Mouse (Mus musculus): Measurements from ENCODE around the gene Lrrc43.
"Not testable (repeated sequence)": the region's sequence is repeated elsewhere in the genome, so short reads cannot be mapped to it uniquely, and the experiment has no call there.

Gene Lrrc43

DNA sequence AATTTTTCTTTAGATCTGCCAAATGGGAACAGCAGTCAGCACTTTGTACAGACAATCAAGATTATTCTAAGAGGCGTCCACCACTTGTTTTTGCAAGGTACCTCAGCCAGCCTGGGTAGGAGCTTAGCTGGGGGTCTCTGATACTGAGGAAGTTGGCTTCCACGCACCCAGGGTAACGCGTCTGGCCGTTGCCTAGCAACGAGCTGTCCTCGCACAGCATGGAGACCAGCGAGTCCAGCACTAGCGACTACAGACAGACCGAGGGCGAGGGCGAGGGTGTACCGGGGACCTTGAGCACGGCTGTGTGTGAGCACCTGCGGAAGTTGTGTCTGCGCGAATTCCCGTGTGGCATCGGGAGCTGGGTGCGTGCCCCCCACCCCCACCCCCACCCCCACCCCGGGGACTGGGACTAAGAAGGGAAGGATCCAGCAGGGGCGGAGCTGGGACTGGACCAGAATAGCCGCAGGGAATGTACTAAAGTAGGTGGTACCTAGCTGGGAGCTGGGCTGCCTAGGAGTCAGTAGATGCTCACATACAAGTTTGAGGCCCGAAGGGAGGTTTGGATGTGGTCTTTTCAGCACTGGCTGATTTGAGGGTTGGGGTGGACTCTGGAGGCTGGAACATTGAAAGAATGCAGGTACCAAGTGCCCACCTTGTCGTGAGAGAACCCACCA is at the start of gene Lrrc43, which contains the start of gene Il31:
Gene Lrrc43 (plus strand): TSS at position 194 of the 674 bp plus-strand sequence.
Gene Il31 (minus strand): TSS at position 378 of the 674 bp plus-strand sequence.
- no peak for DNase-seq (ENCODE audit: low spot score in 2 of 2)

DNA sequence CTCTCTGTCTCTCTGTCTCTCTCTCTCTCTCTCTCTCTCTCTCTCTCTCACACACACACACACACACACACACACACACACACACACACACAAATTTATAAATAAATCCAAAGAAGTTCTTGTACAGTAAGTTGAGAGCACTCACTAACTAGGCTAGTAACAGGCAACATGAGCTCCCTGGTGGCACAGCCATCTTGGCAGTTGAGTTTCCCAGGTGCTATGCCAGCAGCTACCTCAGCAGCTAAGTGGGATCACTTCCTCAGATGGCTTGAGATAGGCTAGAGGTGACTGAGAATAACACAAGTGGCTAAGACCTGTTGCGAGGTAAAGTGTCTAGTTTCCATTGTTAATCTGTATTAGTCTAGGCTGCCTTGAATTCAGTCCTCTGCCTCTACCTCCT is 49.8 kb upstream of the Lrrc43 start:
- DNase-seq (ENCODE audit: low spot score in 2 of 2), result no peak

DNA sequence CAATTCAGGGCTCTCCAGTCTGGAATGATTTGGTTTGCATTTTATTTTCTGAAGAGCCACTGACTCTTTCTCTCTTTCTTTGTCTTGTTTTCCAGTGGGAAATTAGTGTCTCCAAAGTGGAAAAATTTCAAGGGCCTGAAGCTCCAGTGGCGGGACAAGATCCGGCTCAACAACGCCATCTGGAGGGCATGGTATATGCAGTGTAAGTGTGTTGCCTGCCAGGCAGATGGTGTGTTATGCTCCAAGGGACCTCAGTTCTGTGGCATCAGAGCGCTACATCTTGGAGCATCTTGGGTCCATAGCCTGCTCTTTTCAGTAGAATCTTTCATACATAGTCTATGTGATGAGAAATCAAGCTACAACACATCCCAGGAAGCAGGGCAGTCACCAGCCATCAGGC is 49.2 kb upstream of the Lrrc43 start:
- no peak for DNase-seq (ENCODE audit: low spot score in 2 of 2)

DNA sequence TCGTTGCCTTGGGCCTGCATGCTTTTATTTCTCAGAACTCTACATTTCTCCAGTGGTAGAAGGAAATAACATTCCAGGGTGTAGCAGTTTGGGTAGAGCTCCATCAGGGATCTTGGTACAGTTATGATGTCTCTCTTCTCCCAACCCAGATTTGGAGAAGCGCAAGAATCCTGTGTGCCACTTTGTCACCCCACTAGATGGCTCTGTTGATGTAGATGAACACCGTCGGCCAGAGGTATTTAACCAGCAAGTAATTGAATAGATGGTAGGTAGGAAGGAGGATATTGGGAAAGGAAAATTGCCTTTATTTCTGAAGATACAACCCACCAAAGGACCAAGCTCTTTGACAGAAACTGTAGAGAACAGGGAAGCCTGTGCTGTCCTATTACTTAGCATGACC is 48.4 kb upstream of the Lrrc43 start:
- no peak for DNase-seq (ENCODE audit: low spot score in 2 of 2)

DNA sequence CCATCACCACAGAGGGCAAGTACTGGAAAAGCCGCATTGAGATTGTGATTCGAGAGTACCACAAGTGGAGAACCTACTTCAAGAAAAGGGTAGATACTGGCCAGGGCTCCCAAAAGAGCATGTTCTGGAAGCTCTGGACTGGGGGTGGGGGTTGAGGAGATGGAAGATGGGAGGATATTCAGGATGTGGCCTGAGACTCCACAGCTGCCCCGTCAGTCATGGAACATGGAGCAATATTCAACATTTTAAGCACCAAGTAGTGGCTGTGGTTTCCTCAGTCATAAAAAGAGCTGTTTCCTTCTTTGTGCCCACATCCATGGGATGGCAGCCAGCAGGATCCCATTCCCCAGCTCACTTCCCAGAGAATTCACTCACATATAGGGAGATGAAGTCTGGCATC is 46.8 kb upstream of the Lrrc43 start:
- DNase-seq (ENCODE audit: low spot score in 2 of 2), result no peak

DNA sequence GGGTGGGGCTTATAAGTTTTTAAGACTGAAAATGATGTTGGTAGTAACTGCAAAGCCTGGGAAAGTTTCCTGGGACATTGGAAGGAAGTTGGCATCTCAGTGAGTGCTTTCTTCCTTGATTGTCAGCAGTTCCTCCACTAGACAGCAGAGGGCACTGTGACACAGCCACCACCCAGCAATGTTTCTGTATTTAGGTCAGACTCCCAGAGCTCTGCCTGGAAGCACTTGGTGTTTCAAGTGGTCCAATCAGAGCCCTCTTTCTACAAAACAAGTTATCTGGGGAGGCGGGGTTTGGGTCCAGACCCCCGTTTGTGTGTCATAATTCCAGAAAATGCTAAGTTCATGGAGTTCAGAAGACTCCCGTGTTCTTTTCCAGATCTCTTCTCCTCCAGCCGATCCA is 45.0 kb upstream of the Lrrc43 start:
- DNase-seq (ENCODE audit: low spot score in 2 of 2), result peak; percentile 26 to 52

DNA sequence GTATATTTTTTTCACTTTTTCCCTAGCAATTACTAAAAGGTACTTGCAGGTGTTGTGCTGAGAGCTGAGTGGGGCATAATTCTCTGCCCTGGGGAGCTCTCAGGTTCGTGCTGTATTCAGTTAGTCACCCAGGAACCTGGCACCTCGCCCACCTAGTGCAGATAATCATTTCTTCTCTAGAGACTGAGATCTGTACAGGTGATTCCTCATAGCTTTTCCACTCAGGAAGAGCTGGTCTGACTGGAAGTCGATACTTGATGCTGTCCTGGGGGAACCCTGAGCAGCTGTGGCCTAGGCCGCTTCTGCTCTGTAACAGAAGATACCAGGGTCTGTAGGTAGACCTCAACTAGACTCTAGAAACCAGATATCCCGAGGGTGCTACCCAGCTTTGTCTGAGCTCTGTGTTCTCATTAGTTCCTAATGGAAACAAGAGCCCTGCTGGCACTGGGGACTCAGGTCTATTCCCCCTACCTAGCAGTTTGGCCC is 44.2 kb upstream of the Lrrc43 start:
- DNase-seq (ENCODE audit: low spot score in 2 of 2), result no peak

DNA sequence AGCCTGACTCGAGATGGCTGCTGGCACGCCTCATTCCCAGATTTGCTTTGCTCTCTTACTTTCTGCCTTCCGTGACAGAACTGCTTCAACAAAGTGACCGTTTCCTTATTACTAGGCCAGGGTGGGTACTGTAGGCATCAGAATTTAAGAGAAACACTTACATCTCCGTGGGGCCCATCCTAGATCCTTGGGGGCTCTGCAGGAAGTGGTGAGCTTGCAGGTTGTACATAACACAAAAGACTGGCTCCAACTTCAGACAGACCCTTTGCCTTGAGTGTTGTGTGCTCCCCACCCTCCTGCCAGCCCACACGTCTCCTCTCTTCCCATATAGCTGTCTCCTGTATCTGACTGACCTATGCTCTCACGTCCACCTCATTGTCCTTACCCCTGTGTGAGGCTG is 37.2 kb upstream of the Lrrc43 start:
- DNase-seq (ENCODE audit: low spot score in 2 of 2), result no peak

DNA sequence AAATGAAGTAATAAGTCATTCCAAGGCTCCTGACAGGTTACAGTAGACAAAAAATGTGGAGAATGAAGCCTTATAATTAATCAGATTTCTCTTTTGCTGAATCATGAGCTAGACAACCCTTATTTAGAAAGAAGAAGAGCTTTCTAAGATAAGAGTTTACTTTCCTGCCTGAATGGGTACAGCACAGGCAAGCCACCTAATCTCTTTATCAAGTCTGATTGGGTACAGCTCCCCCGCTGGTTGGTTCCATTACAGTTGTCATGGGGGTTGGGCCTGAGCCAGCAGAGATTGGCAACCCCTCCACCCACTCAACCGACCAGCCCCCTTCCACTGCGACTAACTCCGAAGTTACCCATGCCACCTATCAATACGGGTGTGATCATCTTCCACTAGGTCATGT is 27.7 kb upstream of the Lrrc43 start:
- DNase-seq (ENCODE audit: low spot score in 2 of 2), result no peak

DNA sequence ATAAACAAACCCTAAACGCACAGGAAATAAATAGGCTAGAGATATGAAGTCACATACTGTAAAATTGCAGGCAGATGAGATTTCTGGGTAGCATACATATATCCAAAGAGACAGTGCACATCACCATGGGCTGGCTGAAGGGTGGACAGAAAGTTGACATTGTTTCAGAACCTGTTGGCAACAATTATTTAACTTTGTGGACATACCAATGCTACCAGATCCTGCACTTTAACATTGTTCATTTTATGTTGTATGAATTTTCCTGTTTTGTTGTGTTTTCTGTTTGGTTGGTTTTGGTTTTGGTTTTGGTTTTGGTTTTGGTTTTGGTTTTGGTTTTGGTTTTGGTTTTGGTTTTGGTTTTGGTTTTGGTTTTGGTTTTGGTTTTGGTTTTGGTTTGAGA is 24.5 kb upstream of the Lrrc43 start:
- DNase-seq (ENCODE audit: low spot score in 2 of 2), result no peak

DNA sequence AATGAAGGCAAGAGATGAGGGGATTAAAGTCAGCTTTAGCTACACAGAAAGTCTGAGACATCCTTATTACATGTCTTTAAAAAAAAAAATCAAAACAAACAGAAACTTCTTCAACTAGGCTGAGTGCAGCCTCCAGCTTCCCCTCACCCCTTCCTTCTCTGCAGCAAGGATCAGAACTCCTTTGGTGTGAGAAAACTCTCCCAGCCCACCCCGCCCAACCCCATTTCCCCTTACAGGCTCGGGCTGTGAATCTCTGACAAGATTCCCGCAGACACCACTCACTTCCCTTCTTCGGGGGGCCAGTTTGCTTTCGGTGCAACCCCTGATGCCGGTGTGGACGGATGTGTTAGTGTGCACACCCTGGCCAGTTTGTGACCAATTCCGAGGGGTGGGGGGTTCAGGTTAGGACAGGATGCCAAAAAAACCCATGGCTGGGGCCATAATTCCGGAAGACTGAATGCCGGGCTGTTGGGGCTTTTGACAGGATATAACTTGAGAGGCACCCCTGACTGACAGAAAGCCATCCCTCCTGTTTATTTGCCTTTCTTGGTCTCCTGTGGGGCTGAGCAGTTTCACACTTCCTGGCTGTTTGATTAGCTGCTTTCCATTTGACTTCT is 18.2 kb upstream of the Lrrc43 start:
- no peak for DNase-seq (ENCODE audit: low spot score in 2 of 2)

DNA sequence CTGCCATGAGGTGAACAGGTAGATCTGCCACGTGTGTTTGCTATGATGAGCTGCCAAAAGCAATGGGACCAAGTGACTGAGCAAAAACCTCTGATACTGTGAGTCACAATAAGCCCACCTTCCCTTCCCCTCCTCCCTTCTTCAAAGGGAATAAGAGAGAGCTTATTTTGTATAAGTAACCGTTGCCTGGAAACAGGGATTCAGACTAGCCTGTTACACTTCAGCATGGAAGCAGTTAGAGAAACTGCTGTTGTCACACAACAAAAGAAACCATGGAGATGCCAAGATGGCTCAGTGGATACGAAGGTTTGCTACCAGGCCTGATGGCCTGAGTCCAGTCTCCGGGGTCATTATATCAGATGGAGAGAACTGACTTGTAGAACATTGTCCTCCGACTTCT is 15.3 kb upstream of the Lrrc43 start:
- DNase-seq (ENCODE audit: low spot score in 2 of 2), result no peak

DNA sequence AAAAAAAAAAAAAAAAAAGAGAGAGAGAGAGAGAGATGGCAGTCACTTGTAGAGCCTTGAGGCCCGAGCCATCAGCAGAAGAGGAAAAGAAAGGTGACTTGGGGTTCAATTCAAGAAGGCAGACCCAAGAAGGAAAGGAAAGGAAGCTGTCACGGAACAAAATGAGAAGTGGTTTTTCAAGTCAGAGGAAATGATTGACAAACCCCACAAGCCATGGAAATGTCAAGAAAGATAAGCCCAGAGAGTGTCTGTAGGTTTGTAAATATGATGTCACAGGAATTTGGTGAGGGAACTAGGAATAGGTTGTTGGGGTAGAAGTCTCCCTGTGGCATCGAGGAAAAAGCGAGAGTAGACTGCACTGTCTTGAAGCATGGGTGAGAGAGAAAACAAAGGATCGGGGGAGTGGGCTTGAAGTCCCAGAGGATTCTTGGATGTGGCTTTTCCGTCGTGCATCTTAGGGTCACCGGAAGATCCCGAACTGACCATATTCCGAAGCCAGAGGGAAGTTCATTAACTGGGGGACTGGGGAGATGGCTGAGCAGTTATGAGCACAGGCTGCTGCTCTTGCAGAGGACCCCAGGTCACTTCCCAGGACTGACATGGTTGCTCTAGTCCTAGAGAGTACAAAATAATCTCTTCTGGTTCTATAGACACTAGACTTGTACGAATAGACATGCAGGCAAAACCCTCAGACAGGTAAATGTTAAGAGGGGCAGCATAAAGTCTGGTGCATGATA is 1.3 kb upstream of the Lrrc43 start:
- DNase-seq (ENCODE audit: low spot score in 2 of 2), result no peak

DNA sequence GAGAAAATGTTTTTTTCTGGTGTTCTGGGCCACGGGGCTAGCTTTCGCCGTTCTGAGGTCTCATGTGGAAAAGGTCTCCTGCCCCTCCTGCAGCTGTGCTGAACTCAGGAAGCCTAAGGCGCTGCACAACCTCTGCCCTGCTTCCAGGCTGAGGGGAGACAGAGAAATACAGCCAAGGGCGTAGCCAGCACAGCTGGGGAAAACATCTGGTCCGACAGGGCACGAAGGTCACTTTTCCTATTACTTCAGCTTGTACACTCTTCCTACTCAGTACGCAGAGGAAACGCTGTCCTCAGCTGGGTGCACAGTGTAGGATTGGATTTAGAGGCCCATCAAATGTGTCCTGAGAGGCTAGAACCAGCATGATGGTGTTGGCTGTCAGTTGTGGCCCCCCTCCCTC is 830 bp downstream of the Lrrc43 start:
- DNase-seq (ENCODE audit: low spot score in 2 of 2), result no peak

DNA sequence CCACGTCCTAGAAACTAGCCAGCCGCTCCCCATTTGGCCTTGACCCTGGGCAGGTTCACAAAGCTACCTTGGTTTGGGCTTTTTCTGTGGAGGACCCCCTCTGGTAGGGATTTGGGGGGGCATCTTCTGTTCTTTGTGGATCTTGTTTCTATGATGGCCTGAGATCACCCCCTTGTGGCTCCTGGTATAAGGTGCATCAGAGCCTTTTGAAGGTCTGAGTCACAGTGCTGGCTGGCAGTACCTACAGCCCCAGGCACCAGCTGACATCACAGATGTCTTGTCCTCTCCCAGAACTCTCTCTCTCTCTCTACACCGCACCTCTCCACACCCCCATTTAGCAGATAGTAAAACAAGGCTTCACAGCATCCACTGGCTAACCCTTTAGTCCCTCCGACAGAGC is 10.6 kb downstream of the Lrrc43 start:
- peak; percentile 25 to 39 for DNase-seq (ENCODE audit: low spot score in 2 of 2)

DNA sequence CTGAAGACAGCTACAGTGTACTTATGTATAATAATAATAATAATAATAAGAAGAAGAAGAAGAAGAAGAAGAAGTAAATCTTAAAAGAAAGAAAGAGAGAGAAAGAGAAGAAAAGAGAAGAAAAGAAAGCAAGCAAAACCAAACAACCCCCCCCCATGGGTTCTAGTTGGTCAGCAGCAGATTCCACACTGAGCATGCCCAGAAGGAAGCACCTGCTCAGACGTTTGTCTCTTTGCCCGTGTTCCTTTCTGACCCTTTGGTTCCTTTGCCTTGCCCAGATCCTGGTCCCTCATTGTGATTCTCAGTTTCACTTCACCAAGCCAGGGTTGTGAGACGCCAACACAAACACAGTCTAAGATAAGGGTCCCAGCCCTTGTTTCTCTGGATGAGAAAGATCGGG is 12.9 kb downstream of the Lrrc43 start:
- no peak for DNase-seq (ENCODE audit: low spot score in 2 of 2)

DNA sequence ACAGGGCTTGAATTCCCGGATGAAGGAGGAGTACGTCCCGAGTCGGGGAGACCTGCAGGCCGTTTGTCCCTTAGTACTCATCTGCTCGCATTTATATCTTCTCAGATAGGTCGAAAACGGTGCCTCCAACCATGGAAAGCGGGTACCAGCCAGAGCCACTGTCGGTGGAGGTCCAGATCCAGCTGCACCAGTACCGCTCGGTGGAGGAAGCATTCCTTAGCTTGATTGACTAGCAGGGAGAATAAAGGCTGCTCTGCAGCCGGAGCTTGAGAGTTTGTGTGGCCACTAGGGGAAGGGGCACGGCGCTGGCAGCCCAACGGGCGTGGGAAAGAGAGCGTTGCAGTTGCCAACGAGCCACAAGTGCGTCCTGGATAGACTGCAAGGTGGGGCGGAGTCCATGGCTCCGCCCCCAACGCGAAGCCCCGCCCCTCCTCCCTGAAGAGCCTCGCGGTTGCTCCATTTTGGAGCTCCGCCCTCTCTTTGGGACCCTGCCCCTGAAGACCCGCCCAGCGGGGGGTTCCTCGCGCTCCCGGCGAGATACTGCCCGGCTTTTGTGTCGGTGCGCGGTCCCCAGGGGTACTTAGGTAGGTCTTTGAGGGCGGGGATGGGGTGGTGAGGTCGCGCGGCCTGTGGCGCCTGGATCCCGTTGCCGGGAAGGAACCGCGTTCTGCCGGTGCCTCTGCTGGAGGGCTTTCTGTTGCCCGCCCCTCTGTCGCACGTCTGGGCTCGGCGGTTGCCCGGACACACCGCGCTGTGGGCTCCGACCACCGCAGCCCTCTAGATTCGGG is 19.0 kb downstream of the Lrrc43 start:
- peak; percentile 69 to 75 for DNase-seq (ENCODE audit: low spot score in 2 of 2)

DNA sequence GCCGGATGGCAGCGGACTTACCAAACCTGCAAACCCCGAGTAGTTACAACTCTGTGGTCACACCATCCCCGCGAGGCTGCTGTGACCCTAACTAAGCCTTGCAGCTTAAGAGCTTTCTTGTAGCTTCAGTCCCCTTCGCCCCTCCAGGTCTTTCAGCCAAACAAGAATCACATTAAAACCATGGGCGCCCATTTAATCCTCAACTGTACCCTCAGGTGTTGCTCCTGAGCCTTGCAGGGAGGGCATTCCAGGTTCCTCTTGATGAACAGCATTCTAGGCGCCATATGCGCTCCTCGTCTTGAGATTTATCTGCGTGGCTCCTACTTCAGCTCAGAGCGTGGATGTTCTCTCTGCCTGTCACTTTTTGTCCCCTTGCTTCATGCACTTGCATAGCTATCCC is 19.8 kb downstream of the Lrrc43 start:
- DNase-seq (ENCODE audit: low spot score in 2 of 2), result no peak

DNA sequence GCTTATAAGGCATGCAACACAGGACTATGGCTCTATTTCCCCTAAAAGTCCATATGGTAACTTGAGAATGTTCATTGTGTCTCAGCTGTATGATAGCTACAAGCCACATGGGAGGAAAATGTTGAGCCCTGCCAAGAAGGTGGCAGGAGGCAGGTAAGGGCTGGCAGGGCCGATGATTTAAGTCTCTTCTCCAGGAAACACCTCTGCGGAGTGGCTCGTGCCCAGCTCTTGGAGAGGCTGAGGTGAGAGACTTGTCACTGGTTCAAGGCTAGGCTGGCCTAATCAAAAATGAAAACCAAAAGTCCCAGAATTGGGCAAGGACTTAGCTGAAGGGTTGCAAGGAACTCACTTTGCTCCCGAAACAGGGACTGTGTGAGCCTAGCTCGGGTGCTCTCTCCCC is 21.1 kb downstream of the Lrrc43 start, which contains the start of gene B3gnt4:
Gene B3gnt4 (plus strand): TSS at position 301 of the 400 bp plus-strand sequence.
- no peak for DNase-seq (ENCODE audit: low spot score in 2 of 2)

DNA sequence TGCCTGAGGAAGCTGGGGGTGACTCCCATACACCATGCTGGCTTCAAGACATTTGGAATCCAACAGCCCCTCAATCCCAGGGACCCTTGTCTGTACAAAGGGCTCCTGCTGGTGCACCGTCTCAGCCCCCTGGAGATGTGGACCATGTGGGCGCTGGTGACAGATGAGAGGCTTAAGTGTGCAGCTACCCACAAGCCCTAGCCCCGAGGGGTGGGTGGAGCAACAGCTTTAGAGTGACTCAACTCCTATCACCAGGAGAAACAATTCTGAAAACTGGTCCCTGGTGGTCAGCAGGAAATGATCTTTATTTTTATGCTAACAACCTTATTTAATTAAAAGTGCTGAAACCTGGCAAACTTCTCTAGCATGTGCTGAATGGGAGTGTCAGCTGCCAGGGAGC is 22.3 kb downstream of the Lrrc43 start:
- DNase-seq (ENCODE audit: low spot score in 2 of 2), result not testable (repeated sequence)

DNA sequence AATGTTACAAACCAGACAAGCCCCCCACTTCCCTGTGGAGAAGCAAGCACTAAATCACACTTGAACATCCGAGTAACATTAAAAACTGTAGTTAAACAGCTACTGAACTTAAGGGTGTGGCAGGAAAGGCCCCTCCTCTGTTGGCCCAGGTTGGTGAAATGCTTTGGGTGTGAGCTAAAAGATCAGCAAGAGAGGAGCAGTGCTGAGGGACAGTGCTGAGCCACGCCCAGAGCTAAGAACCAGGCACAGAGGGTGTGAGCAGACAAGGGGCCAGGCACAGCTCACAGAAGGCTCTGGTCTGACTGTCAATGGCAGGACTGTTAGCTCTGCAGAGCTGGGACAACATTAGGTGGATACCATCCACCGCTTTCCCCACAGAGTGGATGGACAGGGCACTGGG is 23.0 kb downstream of the Lrrc43 start:
- DNase-seq (ENCODE audit: low spot score in 2 of 2), result no peak

DNA sequence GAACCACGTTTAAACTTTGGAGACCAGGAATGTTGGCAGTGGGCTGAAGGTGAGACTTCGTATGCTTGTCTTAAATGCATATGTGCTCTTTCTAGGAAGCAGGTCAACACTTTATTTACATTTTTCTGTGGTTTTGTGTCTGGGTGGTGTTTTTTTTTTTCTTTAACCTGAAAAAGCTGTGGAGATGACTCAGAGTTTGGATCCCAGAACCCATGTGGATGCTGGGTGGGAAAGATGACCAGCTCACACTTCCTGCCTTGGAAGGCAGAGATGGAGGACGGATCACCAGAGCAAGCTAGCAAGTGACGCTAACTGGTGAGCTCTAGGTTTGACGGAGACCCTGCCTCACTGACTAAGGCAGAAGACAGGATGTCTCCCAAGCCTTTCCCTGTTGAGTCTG is 25.8 kb downstream of the Lrrc43 start:
- DNase-seq (ENCODE audit: low spot score in 2 of 2), result no peak

All from right cerebral cortex, postnatal 36 days (tissue).